Mouse (Mus musculus): ENCODE data around the gene Atp8a2.
"Not testable (repeated sequence)": the region's sequence is repeated elsewhere in the genome, so short reads cannot be mapped to it uniquely, and the experiment has no call there.

The Atp8a2 gene

DNA sequence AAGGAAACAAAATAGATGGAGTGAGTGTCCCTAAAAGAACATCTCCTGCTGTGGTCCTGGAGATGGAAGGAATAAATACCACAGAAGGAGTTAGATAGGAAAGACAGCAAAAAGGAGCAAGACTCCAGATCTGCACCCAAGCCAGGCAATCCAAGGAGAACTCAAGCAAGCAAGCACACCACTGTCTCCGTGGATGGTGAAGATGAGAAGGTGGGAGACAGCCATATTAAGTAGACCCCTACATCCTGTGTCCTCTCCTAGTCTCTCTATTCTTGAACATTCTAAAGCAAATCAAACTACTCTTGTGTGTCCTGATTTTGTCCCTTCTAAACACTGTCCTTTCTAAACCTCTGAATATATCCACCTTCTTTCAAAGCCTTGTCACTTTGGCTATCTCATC, 552.8 kb downstream of the Atp8a2 start:
- DNase-seq (ENCODE audit: low spot score) = no peak

GRCm38 (mm10) chr14:59643582-59643981, 553.4 kb downstream of the Atp8a2 start:
- no peak for DNase-seq (ENCODE audit: low spot score)

- DNase-seq (ENCODE audit: low spot score) = no peak
Observed at GRCm38 (mm10) chr14:59641856-59642255, 555.1 kb downstream of the Atp8a2 start.

DNA sequence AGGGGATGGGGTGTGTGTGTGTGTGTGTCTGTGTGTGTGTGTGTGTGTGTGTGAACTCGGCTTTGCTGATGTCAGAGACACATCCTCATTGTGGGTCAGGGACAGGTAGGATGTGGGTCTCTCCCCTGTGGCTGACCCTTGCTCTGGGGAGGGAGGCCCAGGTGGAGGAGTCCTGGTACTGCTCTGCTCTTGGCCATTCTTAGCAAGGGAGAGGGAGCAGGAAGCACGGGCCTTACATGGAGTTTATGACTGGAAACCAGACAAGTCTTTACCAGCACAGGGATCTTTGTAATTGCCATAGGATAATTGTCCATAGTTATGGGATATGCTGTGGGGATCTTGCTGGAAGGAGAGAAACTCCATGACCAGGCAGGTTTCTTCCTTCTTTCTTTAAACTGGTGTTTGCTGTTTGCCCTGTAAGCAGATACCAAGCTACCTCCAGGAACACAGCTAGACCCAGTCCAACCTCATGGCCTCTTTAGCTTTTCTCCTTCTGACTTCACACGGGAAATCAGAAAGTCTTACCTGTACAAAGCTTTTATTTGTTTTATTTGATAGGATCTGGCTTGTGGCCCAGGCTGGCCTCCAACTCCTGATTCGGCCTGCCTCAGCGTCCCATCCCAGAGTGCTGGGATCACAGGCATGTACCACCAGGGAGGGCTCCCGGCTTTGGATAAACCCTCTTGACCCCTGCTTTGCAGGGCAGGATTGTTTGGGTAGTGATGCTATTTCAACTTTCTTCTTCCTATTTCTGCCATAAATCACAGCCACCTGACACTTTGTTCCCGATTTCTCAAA, 557.9 kb downstream of the Atp8a2 start:
- no peak for DNase-seq (ENCODE audit: low spot score)

- DNase-seq (ENCODE audit: low spot score) = no peak
Observed at GRCm38 (mm10) chr14:59633988-59634387, 563.0 kb downstream of the Atp8a2 start.

DNA sequence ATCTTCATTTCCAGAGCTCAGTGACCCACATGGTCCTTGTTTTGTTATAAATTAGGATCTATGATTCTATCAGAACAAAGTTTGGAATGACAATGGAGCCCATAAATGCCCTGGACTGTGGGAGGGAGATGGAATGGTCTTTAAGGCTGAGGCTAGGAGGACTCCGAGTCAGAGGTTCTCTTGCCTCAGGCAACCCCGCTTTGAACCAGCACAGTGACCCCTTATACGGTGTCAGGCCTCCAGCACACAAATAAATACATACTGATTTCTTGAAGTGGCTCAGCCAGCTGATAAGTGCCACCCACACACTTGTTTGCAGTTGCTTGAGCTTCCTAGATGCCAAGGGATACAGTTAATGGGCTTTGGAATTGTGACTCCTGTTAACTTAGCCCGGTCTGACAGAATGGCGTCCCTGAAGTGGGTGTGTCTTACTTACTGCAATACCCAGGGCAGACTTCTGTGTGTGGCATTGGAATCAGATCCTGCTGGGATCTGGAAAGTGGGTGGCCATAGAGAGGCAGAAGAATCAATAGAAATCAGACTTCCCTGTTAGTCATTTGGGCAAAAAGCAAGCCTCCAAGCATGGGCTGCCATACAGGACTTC, 563.6 kb downstream of the Atp8a2 start:
- DNase-seq (ENCODE audit: low spot score) = no peak

DNA sequence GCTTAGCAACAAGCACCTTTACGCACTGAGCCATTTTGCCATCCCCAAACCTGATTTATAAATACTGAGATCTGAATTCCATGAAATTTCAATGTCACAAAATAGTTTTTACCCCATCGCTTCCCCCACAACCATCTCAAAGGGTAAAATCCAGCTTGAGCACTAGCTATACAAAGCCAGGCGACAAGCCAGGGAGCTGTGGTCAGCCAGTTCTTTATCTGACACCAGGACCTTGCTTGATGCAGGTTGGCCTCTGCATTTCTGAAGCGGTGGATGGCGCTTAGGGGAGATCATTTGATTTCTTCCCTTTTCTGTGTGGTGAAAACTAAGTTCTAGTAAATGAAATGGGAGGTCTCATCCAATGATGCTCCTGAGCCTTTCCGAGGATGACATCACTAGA, 564.9 kb downstream of the Atp8a2 start:
- no peak for DNase-seq (ENCODE audit: low spot score)

GRCm38 (mm10) chr14:59630096-59630495, 566.9 kb downstream of the Atp8a2 start:
- no peak for DNase-seq (ENCODE audit: low spot score)

- DNase-seq (ENCODE audit: low spot score) = no peak
Observed at GRCm38 (mm10) chr14:59629308-59629707, 567.7 kb downstream of the Atp8a2 start.

DNA sequence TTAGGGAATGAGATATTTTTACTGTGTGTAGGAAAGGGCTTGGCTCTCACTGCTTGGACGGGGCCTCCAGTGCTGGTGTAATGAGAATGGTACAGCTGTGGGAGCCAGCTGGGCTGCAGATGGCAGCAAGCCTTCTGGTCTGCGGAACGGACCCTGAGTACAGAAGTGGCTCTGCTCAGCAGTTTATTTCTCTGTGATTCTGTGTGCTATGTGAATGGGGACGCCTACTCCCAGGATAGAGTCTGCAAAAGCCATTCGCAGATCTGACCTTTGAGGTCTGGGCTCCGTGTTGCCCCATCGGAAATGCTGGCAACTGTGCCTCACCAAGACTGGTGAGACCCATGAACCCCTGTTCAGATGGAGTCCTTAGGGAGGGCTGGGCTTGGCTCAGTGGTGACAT, 569.2 kb downstream of the Atp8a2 start:
- DNase-seq (ENCODE audit: low spot score) = no peak

GRCm38 (mm10) chr14:59627142-59627680, 569.8 kb downstream of the Atp8a2 start:
- no peak for DNase-seq (ENCODE audit: low spot score)

DNA sequence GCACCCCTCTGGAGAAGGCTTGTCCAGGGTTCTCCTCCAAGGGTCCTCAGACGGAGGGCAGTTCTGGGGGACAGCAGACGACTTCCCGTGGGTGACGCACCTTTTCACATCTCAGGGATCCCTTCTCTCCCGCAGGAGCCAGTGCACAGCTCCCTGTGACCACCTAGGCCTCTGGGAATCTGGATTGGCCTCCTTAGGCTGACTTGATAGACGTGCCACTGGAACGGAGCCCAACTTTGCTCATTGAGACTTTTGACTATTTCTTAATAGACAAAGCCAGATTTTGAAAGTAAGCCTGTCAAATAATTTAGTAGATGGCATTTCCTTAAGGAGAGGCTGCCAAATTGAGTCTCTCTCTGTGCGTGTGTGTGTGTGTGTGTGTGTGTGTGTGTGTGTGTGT, 570.3 kb downstream of the Atp8a2 start:
- DNase-seq (ENCODE audit: low spot score) = no peak

GRCm38 (mm10) chr14:59625806-59626364, 571.1 kb downstream of the Atp8a2 start:
- DNase-seq (ENCODE audit: low spot score) = no peak

- peak; percentile 45 for DNase-seq (ENCODE audit: low spot score)
Observed at GRCm38 (mm10) chr14:59625158-59625805, 571.7 kb downstream of the Atp8a2 start, which contains the start of gene Shisa2. TSS of gene Shisa2 (plus strand) at chr14:59625308.

- DNase-seq (ENCODE audit: low spot score) = no peak
Observed at GRCm38 (mm10) chr14:59624326-59624885, 572.6 kb downstream of the Atp8a2 start.

GRCm38 (mm10) chr14:59616802-59617201, 580.2 kb downstream of the Atp8a2 start:
- DNase-seq (ENCODE audit: low spot score) = no peak

DNA sequence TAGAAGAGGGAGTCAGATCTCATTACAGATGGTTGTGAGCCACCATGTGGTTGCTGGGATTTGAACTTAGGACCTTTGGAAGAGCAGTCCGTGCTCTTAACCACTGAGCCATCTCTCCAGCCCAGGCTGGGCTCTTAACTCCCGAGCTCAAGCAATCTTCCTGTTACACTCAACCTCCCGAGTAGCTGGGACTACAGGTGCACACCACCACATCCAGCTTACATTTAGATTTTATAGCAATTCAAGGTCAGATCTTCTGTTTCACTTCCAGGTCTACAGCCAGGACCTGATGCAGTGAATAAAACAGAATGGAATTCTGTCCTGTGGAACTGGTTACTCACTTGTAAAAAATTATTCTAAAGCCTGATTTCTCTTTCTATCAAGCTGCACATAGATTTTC, 582.8 kb downstream of the Atp8a2 start:
- DNase-seq (ENCODE audit: low spot score) = not testable (repeated sequence)

GRCm38 (mm10) chr14:59612920-59613625, 583.9 kb downstream of the Atp8a2 start:
- DNase-seq (ENCODE audit: low spot score) = no peak

DNA sequence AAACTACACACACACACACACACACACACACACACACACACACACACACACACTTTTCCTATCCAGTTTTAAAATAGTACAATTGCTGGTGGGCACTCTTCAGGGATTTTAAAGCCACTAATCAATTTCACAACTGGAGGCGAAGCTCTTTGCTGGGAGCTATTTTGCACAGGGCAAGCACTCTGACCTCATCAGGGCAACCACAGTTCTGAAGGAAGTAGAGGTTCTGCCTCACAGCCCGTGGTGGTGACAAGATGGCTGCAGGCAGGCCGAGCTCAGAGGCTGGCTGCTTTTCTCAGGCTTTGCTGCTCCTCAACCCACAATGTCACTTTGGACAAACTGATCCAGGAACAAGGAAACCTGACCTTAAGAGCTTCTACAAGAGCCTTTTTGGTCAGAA, 590.0 kb downstream of the Atp8a2 start:
- no peak for DNase-seq (ENCODE audit: low spot score)

DNA sequence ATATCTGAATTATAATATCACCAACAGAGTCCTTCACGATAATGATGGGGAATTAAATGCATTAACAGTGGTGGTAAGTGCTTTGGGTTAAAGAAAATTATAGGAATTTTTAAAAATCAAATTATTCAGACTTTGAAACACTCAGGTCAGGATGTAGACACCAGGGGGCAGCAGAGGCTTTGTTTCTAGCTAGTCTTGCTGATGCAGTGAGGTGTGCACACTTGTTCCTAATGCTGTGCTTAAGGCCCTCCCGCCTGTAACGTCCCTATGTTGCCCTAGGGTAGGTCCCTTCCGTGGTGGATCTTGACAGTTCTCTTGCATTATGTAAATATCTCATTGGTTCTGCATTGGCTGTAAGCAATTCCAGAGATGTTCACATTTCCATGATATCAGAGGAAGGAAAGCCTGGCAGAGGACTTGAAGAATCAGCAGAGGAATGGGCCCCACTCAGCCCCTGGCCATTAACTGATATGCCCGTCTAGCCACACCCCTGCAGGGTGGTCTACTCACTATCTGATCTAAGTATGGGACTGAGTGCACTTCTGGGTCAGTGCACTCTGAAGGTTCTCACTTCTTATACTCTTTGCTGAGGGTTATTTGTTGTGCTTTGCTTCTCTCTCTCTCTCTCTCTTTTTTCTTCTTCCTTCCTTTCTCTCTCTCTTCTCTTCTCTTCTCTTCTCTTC, 591.2 kb downstream of the Atp8a2 start:
- no peak for DNase-seq (ENCODE audit: low spot score)
